Mouse (Mus musculus) kidney, adult 2 months (tissue): ENCODE measurements around the gene Pxn. TPM values are rescaled to one million over a fixed set of nuclear protein-coding genes. Genes with fewer than 3 reads are reported as not detected.

Experiments used
- DNase-seq: peaks from one replicate; pipeline ENCODE4 v3.0.0; 2021
- H3K27ac ChIP-seq: fragments of 200-500 bp; 2 replicates; pipeline ENCODE4 v1.5.1; 2012; ENCODE audit warnings: low read depth, low read length, control low read depth, inconsistent platforms; ENCODE audit not compliant: insufficient read depth
- H3K27me3 ChIP-seq: fragments of 200-500 bp; replicated peaks from 2 replicates; pipeline ENCODE4 v1.6.1; 2012; ENCODE audit warnings: mild to moderate bottlenecking, moderate library complexity, low read length, inconsistent platforms; ENCODE audit not compliant: control insufficient read depth, insufficient read depth
- H3K36me3 ChIP-seq: fragments of 200-500 bp; 2 replicates; pipeline ENCODE4 v1.6.1; 2012; ENCODE audit warnings: mild to moderate bottlenecking, moderate library complexity, low read length, inconsistent platforms; ENCODE audit not compliant: control insufficient read depth, insufficient read depth
- H3K4me1 ChIP-seq: fragments of 200-500 bp; 2 replicates; pipeline ENCODE4 v1.6.1; 2011; ENCODE audit warnings: low read length; ENCODE audit not compliant: control insufficient read depth, insufficient read depth
- H3K4me3 ChIP-seq: fragments of 200-500 bp; 2 replicates; pipeline ENCODE4 v1.5.1; 2011; ENCODE audit warnings: mild to moderate bottlenecking, low read depth, low read length, control low read depth; ENCODE audit not compliant: insufficient read depth
- CTCF ChIP-seq: fragments of 200-500 bp; conservative IDR thresholded peaks from 2 replicates; pipeline ENCODE4 v1.5.1; 2011; ENCODE audit warnings: low read depth, mild to moderate bottlenecking, control low read depth, low read length, moderate library complexity, mixed read lengths; ENCODE audit not compliant: insufficient read depth, insufficient read length
- POLR2A ChIP-seq: fragments of 200-500 bp; IDR thresholded peaks from one replicate; pipeline ENCODE4 v1.6.1; 2011; ENCODE audit warnings: low read depth, low read length, control low read depth
- WGBS: fragments of 180-500 bp; shearing (Covaris S2); methylation state at CpG from one replicate; pipeline ENCODE4 v1.1.7; 2018; 5-methylcytosine and 5-hydroxymethylcytosine counted together
- polyA plus RNA-seq: library from polyadenylated mRNA; depleted of rRNA; stranded (reverse); fragments of >200 nt; gene quantifications from 2 replicates; pipeline ENCODE4 v1.2.3, GENCODE M21; 2012

Gene Pxn
- polyA plus RNA-seq, 1 experiment = 101 TPM

DNA sequence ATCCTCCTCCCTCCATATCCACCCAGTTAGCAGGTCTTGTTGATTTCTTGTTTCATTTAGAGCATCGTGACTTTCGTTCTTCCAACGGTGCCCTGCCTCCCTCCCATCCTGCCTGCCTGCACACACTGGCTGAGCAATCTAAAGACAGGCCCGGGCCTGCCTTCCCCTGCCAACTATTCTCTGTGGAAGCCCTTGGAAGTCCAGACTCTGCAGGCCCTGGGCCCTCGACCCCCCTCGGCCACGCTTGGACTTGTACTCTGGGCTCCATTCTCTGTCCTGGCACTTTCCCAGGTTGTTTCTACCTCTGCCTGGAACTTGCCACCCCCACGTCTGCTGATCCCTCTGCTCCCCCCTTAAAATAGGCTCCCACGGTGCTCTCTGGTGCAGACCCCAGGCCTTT is 19.5 kb downstream of the Pxn start:
- no peak overlapping the region for H3K27ac ChIP-seq
- no peak for DNase-seq
- H3K4me1 ChIP-seq = peaks cover 70% of the 10 kb centered on the region
- no peaks in the 10 kb centered on the region for H3K27me3 ChIP-seq
- no peaks in the 10 kb centered on the region for H3K36me3 ChIP-seq
- no peak for TF ChIP-seq CTCF
- no peak for TF ChIP-seq POLR2A
- H3K4me3 ChIP-seq = no peak overlapping the region
- WGBS = 30% methylated on average over 9 of the region's 9 CpGs

DNA sequence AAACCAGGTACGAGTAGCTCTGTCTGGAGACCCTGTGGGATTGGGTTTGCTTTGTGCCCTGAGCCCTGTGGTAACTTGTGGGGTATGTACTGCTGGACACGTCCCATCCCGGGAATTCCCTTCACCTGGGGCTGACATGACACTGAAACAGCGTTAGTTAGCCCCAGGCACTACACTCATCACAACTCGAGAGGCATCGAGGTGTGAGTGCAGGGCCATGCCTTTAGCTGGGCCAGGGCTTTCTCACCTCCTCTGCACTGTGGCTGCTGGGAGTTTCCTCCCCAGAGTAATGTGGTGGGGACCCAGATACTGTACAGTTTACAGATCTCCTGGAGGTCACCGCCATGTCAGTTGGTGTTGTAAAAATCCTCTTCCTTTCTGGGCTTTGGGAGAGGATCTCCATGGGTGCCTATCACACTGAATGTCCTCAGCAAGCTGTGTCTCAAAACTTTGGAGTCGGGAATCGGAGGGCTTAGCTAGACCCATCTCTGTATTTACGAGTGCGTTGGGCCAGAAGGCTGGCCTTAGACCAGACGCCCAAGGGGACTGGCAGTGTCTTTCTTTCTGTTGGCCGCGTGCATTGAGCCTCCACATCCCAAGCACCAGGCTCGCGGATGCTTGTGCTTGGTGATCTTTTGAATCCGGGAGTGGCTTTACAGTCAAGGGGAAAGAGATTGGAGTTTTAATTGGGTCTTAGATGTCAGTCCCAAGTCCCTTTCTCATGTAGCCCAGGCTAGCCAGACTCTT is 20.2 kb downstream of the Pxn start:
- H3K4me1 ChIP-seq = peaks cover 69% of the 10 kb centered on the region
- no peak for DNase-seq
- TF ChIP-seq CTCF = no peak
- no peak for TF ChIP-seq POLR2A
- no peak overlapping the region for H3K4me3 ChIP-seq
- no peaks in the 10 kb centered on the region for H3K36me3 ChIP-seq
- H3K27me3 ChIP-seq = no peaks in the 10 kb centered on the region
- 83% methylated on average over 17 of the region's 17 CpGs for WGBS
- no peak overlapping the region for H3K27ac ChIP-seq

- 53% methylated on average over 5 of the region's 5 CpGs for WGBS
- TF ChIP-seq CTCF = no peak
- no peak for TF ChIP-seq POLR2A
- Histone ChIP-seq H3K27ac (no peak overlapping the region), H3K4me3 (no peak overlapping the region), H3K4me1 (peaks cover 66% of the 10 kb centered on the region), H3K36me3 (no peaks in the 10 kb centered on the region), H3K27me3 (no peaks in the 10 kb centered on the region)
- DNase-seq = no peak
Measured at GRCm38 (mm10) chr5:115528128-115528527, 21.7 kb downstream of the Pxn start.

DNA sequence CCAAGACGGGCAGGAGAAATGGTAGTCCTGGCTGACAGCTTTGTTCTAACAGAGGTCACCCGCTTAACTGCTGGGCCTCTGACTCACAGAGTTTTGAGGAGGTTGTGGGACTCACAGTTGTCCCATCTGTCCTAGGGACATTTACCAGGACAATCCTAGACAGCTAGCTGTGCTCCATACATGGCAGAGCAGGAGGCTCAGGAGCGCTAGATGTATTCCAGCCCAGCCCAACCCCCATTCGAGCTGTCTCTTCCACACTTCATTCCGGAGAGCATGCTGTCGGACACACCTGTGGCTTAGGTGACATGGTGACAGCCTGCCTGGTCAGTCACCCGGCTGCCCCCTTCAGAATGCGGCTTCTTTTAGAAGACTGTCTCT is 22.9 kb downstream of the Pxn start:
- Histone ChIP-seq H3K4me1 (peaks cover 65% of the 10 kb centered on the region), H3K4me3 (no peak overlapping the region), H3K36me3 (no peaks in the 10 kb centered on the region), H3K27me3 (no peaks in the 10 kb centered on the region), H3K27ac (peak overlapping the region; percentile 52; the same call in 1 of the 2 replicates)
- DNase-seq = no peak
- TF ChIP-seq CTCF = no peak
- no peak for TF ChIP-seq POLR2A
- WGBS = 45% methylated on average over 8 of the region's 8 CpGs

- H3K27ac ChIP-seq = peak overlapping the region; percentile 52
- H3K27me3 ChIP-seq = no peaks in the 10 kb centered on the region
- TF ChIP-seq CTCF = no peak
- no peak for TF ChIP-seq POLR2A
- 35% methylated on average over 7 of the region's 7 CpGs for WGBS
- H3K4me1 ChIP-seq = peaks cover 65% of the 10 kb centered on the region
- no peaks in the 10 kb centered on the region for H3K36me3 ChIP-seq
- DNase-seq = peak; percentile 69
- H3K4me3 ChIP-seq = no peak overlapping the region
Measured at GRCm38 (mm10) chr5:115529742-115530446, 23.4 kb downstream of the Pxn start.

DNA sequence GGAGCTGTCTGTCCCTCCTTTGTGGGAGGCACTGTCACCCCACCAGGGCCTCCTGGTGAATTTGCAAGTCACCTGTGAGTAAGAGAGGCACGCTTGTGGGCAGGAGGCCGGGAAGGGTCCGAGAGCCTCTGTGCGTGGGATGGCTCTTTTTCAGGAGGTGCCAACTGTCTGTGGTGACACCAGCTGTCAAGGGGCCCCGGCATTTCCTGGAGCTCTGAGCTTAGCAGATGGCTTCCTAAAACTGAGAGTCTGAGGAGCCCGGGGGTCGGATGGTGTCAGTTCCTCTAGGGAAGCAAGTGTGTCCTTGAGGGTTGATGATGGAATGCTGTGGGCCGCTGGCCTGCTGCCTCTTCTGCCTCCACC is 24.0 kb downstream of the Pxn start:
- TF ChIP-seq POLR2A = no peak
- Histone ChIP-seq H3K4me3 (no peak overlapping the region), H3K4me1 (peaks cover 65% of the 10 kb centered on the region), H3K27me3 (no peaks in the 10 kb centered on the region), H3K36me3 (no peaks in the 10 kb centered on the region), H3K27ac (peak overlapping the region; percentile 52)
- peak; percentile 63 for DNase-seq
- WGBS = 44% methylated on average over 8 of the region's 8 CpGs

DNA sequence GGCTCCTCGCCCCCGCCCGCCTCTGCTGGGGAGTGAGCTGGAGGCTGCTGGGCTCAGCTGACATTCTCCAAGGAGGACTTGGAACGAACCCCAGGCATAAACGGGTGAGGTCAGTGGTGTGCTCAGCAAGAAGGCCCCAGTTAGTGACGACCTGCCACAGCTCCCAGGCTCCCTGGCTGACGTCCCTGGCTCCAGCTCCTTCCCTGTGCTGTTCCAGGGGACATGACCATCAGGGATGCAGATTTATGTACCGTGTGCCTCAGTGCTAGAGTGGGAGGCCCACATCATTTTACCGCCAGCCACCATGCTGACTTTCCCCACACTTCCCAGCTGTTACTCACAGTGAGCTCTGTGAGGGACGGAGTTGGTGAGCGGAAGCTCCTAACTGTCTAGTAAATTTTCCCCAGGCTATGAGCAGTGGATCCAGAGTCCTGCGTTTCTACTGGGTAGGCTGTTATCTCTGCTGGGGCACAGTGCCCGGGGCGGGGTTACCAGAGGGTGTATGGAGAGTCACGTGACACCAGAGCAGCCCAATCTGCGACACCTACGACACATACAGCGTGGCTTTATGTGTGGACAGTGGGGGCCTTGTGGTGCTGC is 25.3 kb downstream of the Pxn start:
- peaks cover 63% of the 10 kb centered on the region for H3K4me1 ChIP-seq
- no peaks in the 10 kb centered on the region for H3K27me3 ChIP-seq
- H3K36me3 ChIP-seq = no peaks in the 10 kb centered on the region
- 16% methylated on average over 18 of the region's 18 CpGs for whole genome bisulfite sequencing
- H3K27ac ChIP-seq = peak overlapping the region; percentile 32
- peak; percentile 91 for DNase-seq
- no peak overlapping the region for H3K4me3 ChIP-seq
- TF ChIP-seq CTCF (no peak), POLR2A (no peak)
